Mouse (Mus musculus) layer of hippocampus, postnatal 10 days (tissue): Measurements from ENCODE around the gene Olfr97. TPM values are rescaled to one million over a fixed set of nuclear protein-coding genes. Genes with fewer than 3 reads are reported as not detected.
A peak's percentile ranks its signal among the peaks of the same experiment; 100 is the strongest.

Experiments used
- DNase-seq, 2 experiments: peaks; one replicate each; pipeline ENCODE4 v3.0.0; 2021; ENCODE audit warnings: low spot score in 2 of 2
- total RNA-seq, 2 experiments: library from RNA; stranded (reverse); gene quantifications; 2 replicates each; pipeline ENCODE4 v1.2.3; 2021

Gene Olfr97
- total RNA-seq, 2 experiments from 2014 or later, result not detected

DNA sequence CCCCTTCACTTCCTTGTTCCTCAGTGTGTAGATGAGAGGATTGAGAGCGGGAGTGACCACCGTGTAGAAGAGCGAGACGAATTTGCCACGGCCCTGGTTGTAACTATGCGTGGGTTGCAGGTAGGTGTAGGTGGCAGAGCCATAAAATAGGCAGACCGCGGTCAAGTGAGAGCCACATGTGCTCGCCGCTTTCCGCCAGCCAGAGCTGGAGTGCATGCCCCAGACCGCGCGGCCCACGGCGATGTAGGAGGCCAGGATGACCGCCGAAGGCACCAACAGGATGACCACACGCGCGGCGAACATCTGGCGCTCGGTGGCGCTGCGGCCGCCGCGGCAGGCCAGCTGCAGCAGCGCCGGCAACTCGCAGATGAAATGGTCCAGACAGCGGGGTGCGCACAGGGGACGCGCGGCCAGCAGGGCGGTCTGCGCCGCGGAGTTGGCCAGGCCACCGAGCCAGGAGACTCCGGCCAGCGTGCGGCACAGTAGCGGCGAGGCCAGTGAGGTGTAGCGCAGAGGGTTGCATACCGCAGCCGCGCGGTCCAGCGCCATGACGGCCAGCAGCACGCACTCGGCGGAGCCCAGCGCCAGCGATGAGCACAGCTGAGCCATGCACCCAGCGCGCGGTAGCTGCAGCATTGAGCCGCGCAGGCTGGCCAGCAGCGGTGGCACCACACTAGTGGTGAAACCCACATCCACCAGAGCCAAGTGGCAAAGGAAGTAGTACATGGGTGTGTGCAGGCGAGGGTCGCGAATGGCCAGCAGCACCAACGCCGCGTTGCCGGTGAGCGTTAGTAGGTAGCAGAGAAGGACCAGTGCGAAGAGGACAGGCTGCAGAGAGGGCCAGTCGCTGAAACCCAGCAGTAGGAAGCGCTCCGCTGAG lies 40.0 kb downstream of the Olfr97 start:
- peak; percentile 30 to 56 for DNase-seq

DNA sequence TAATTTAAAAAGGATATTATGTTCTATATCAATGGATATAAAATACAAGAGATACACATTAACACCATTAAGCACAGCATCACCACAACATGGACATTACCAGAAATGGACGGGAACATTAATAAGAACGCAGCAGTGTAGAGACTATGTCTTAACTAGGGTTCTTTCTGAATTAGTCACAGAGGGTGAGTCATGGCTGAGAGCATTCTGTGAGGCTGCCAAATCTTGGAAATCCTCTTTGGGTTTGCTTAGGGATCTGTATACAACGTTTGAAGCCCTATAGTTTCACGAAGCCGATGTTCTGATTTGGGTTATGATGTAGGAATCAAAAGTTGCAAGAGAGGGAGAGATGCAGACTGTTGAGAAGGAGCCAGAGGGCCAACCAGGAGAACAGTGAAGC lies 42.3 kb downstream of the Olfr97 start:
- DNase-seq, result no peak

DNA sequence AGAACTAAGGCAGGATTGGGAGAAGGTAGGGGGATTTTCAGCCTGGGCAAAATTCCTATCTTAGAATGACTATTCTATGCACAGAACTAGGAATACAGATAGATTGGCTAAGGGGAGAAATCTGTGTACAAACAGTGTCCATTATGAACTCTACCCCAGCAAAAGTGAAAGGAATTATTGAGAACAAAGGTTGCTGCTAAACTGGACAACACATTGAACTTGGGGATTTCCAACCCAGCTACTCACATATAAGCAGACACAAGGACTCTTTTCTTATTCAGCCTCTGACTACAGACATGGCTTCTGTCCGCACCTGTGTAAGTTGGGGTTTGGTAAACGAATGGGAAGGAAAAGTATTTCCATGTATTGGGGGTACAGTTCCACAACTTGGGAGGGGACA lies 43.5 kb downstream of the Olfr97 start, which contains the start of gene Ubd:
Ubd (plus strand) TSS at position 237 of the 400 bp plus-strand sequence.
- no peak for DNase-seq

- no peak for DNase-seq
Measured at GRCm38 (mm10) chr17:37193032-37193431, 44.1 kb downstream of the Olfr97 start.

GRCm38 (mm10) chr17:37190711-37191110 lies 46.4 kb downstream of the Olfr97 start:
- DNase-seq, result peak; percentile 45 to 56

GRCm38 (mm10) chr17:37185474-37185873 lies 51.7 kb downstream of the Olfr97 start:
- DNase-seq, result no peak

Other genes with a start within 250 kb of the Olfr97 start
- 1 to 10 TPM; 3.2 to 3.7 TPM for gene H2-M5, start 247.8 kb downstream of the Olfr97 start, total RNA-seq
- gene Zfp57, start 236.2 kb downstream of the Olfr97 start, total RNA-seq, result 10 to 100 TPM; 73.3 to 83.7 TPM
- gene Mog, start 213.9 kb downstream of the Olfr97 start, total RNA-seq, result 1 to 10 TPM; 3.2 to 4.3 TPM
- 100 to 1,000 TPM; 594 to 649 TPM for gene Gabbr1, start 191.4 kb downstream of the Olfr97 start, total RNA-seq
- gene Olfr90, start 148.8 kb downstream of the Olfr97 start, total RNA-seq, result not detected
- gene Olfr91, start 139.1 kb downstream of the Olfr97 start, total RNA-seq, result not detected
- gene Olfr92, start 117.2 kb downstream of the Olfr97 start, total RNA-seq, result not detected
- not detected for gene Olfr93, start 75.8 kb downstream of the Olfr97 start, total RNA-seq
- gene Ubd, start 43.4 kb downstream of the Olfr97 start, total RNA-seq, result not detected
- gene Olfr94, start 36.3 kb downstream of the Olfr97 start, total RNA-seq, result not detected
- not detected for gene Olfr95, start 24.2 kb downstream of the Olfr97 start, total RNA-seq
- gene Olfr96, start 17.2 kb downstream of the Olfr97 start, total RNA-seq, result not detected
- gene Olfr98, start 26.4 kb upstream of the Olfr97 start, total RNA-seq, result not detected
- gene H2-M3, start 32.9 kb upstream of the Olfr97 start, total RNA-seq, result 1 to 10 TPM; 1.7 to 2.5 TPM
- gene Olfr99, start 46.1 kb upstream of the Olfr97 start, total RNA-seq, result not detected
- gene Olfr101, start 67.0 kb upstream of the Olfr97 start, total RNA-seq, result not detected
- gene Olfr102, start 79.7 kb upstream of the Olfr97 start, total RNA-seq, result not detected
- gene Olfr103, start 102.4 kb upstream of the Olfr97 start, total RNA-seq, result not detected
- not detected for gene Olfr104-ps, start 122.3 kb upstream of the Olfr97 start, total RNA-seq
- gene Olfr105-ps, start 141.7 kb upstream of the Olfr97 start, total RNA-seq, result not detected
- gene Olfr106-ps, start 153.1 kb upstream of the Olfr97 start, total RNA-seq, result not detected
- gene Olfr107, start 161.9 kb upstream of the Olfr97 start, total RNA-seq, result under 1 TPM in 1 of 2 experiments, not detected in 1; 0.11 TPM
- not detected for gene Olfr108, start 208.2 kb upstream of the Olfr97 start, total RNA-seq
- gene Olfr109, start 221.6 kb upstream of the Olfr97 start, total RNA-seq, result not detected
- not detected for gene H2-M2, start 246.2 kb upstream of the Olfr97 start, total RNA-seq